In the genomic region with DNA sequence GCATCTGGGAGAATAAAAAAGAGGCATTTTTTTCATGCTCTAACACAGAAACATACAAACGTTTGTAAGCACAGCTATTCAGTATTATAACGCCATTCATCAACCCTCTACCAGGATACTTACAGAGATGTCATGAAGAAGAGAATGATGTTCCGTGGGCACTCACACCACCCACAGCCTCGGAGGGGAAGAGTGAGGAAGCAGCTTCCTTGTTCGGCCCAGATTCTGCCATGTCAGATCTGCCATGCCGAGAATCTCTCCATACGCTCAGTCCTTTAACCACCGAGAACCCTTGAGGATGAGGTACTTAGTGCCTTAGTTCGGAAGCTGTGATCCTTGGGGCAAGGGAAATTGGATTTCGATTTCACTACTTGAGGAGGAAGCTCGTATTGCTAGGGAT, we compare ENCODE assay signal across 8 mouse cellular contexts. TPM values are rescaled to one million over a fixed set of nuclear protein-coding genes. Genes with fewer than 3 reads are reported as not detected.
DNase-seq lines count a peak whose midpoint lies in the region; ATAC-seq lines count a peak whose summit lies in the region.

A gene (minus strand): TSS at position 367 of the 400 bp plus-strand sequence.

- no peaks in the 10 kb centered on the region for H3K36me3 ChIP-seq in lung, embryonic 15.5 days
- no peaks in the 10 kb centered on the region for H3K36me3 ChIP-seq in embryonic facial prominence, embryonic 10.5 days (replicated peaks)
- H3K36me3 ChIP-seq in heart, embryonic 12.5 days = no peaks in the 10 kb centered on the region
- H3K36me3 ChIP-seq in limb, embryonic 13.5 days = no peaks in the 10 kb centered on the region

- H3K9me3 ChIP-seq in lung, embryonic 15.5 days = no peaks in the 10 kb centered on the region
- no peaks in the 10 kb centered on the region for H3K9me3 ChIP-seq in embryonic facial prominence, embryonic 10.5 days
- no peaks in the 10 kb centered on the region for H3K9me3 ChIP-seq in heart, embryonic 12.5 days (replicated peaks)
- H3K9me3 ChIP-seq in limb, embryonic 13.5 days = no peaks in the 10 kb centered on the region

- peaks cover 19% of the 10 kb centered on the region for H3K4me1 ChIP-seq in lung, embryonic 15.5 days
- H3K4me1 ChIP-seq in embryonic facial prominence, embryonic 10.5 days = peaks cover 29% of the 10 kb centered on the region
- peaks cover 12% of the 10 kb centered on the region for H3K4me1 ChIP-seq in heart, embryonic 12.5 days (replicated peaks)
- H3K4me1 ChIP-seq in limb, embryonic 13.5 days = peaks cover 18% of the 10 kb centered on the region

- ATAC-seq in lung, embryonic 15.5 days (ENCODE audit: borderline replicate concordance, extremely low read depth, low FRiP score, low TSS enrichment) = no peak
- ATAC-seq in heart, embryonic 12.5 days (ENCODE audit: insufficient number of reproducible peaks, low FRiP score) = no peak
- ATAC-seq in limb, embryonic 13.5 days (ENCODE audit: low FRiP score, low read depth) = no peak

- no peaks in the 10 kb centered on the region for H3K27me3 ChIP-seq in lung, embryonic 15.5 days
- peaks cover 60% of the 10 kb centered on the region for H3K27me3 ChIP-seq in embryonic facial prominence, embryonic 10.5 days (replicated peaks; ENCODE audit: low read depth, poor library complexity, severe bottlenecking)
- H3K27me3 ChIP-seq in heart, embryonic 12.5 days (replicated peaks) = peaks cover 12% of the 10 kb centered on the region; the same call in 1 of the 2 replicates
- H3K27me3 ChIP-seq in limb, embryonic 13.5 days = peaks cover 22% of the 10 kb centered on the region

- no peak for DNase-seq in lung, adult 18-20 months
- no peak for DNase-seq in embryonic facial prominence, embryonic 10.5 days (ENCODE audit: low spot score)
- DNase-seq in yolk sac, embryonic 10.5 days (ENCODE audit: low spot score) = no peak
- no peak for DNase-seq in urinary bladder, adult 2 months (ENCODE audit: low spot score)
- no peak for DNase-seq in MN1 (ENCODE audit: low spot score)

- WGBS in lung, embryonic 15.5 days = 64% methylated on average over 11 of the region's 11 CpGs
- WGBS in embryonic facial prominence, embryonic 10.5 days = 46% methylated on average over 11 of the region's 11 CpGs
- 64% methylated on average over 11 of the region's 11 CpGs for WGBS in heart, embryonic 12.5 days
- WGBS in limb, embryonic 13.5 days = 63% methylated on average over 11 of the region's 11 CpGs

- H3K4me2 ChIP-seq in lung, embryonic 15.5 days = no peak within 1 kb of the TSS
- no peak within 1 kb of the TSS for H3K4me2 ChIP-seq in heart, embryonic 12.5 days
- H3K4me2 ChIP-seq in limb, embryonic 13.5 days (replicated peaks) = 0 out of 2 replicates have a peak within 1 kb of the TSS, but pooled peaks have one; percentile 96

- no peak within 1 kb of the TSS for H3K9ac ChIP-seq in lung, embryonic 15.5 days
- H3K9ac ChIP-seq in heart, embryonic 12.5 days = no peak within 1 kb of the TSS
- H3K9ac ChIP-seq in limb, embryonic 13.5 days = no peak within 1 kb of the TSS

- H3K4me3 ChIP-seq in lung, embryonic 15.5 days = no peak within 1 kb of the TSS
- H3K4me3 ChIP-seq in embryonic facial prominence, embryonic 10.5 days = peak within 1 kb of the TSS; percentile 90; the same call in 1 of the 2 replicates
- H3K4me3 ChIP-seq in heart, embryonic 12.5 days = no peak within 1 kb of the TSS
- peak within 1 kb of the TSS; percentile 90 for H3K4me3 ChIP-seq in limb, embryonic 13.5 days

- 0 out of 2 replicates have a peak within 1 kb of the TSS, but pooled peaks have one; percentile 92 for H3K27ac ChIP-seq in lung, embryonic 15.5 days
- no peak within 1 kb of the TSS for H3K27ac ChIP-seq in embryonic facial prominence, embryonic 10.5 days (replicated peaks)
- H3K27ac ChIP-seq in heart, embryonic 12.5 days (ENCODE audit: poor library complexity, severe bottlenecking) = no peak within 1 kb of the TSS
- no peak within 1 kb of the TSS for H3K27ac ChIP-seq in limb, embryonic 13.5 days

RNA-seq across cellular contexts. Expression of the gene that starts here (rescaled TPM):
- polyA plus RNA-seq in lung, embryonic 15.5 days (2015; fragmentation: Nextera tagmentation; extraction: Ambion mirVana) = 13.1 and 14.6 TPM in 2 replicates
- polyA plus RNA-seq in embryonic facial prominence, embryonic 10.5 days (2016; fragmentation: Nextera tagmentation; extraction: Ambion mirVana) = 11.7 and 12.1 TPM in 2 replicates
- 10.4 and 11.4 TPM in 2 replicates for polyA plus RNA-seq in heart, embryonic 12.5 days (2016; fragmentation: Nextera tagmentation; extraction: Ambion mirVana)
- 11.0 and 11.4 TPM in 2 replicates for polyA plus RNA-seq in limb, embryonic 13.5 days (2015; fragmentation: Nextera tagmentation; extraction: Ambion mirVana)
- polyA plus RNA-seq in urinary bladder, adult 2 months (2012; rRNA removed) = 9.5 and 12.5 TPM in 2 replicates

Comparison
In these comparisons a context has a peak if more than half of its experiments do, and no peak if none do; other contexts are left out.
1. H3K4me3 ChIP-seq: peak in embryonic facial prominence, embryonic 10.5 days (single experiment) and limb, embryonic 13.5 days (single experiment); none in lung, embryonic 15.5 days (single experiment) and heart, embryonic 12.5 days (single experiment).